In the genomic region with DNA sequence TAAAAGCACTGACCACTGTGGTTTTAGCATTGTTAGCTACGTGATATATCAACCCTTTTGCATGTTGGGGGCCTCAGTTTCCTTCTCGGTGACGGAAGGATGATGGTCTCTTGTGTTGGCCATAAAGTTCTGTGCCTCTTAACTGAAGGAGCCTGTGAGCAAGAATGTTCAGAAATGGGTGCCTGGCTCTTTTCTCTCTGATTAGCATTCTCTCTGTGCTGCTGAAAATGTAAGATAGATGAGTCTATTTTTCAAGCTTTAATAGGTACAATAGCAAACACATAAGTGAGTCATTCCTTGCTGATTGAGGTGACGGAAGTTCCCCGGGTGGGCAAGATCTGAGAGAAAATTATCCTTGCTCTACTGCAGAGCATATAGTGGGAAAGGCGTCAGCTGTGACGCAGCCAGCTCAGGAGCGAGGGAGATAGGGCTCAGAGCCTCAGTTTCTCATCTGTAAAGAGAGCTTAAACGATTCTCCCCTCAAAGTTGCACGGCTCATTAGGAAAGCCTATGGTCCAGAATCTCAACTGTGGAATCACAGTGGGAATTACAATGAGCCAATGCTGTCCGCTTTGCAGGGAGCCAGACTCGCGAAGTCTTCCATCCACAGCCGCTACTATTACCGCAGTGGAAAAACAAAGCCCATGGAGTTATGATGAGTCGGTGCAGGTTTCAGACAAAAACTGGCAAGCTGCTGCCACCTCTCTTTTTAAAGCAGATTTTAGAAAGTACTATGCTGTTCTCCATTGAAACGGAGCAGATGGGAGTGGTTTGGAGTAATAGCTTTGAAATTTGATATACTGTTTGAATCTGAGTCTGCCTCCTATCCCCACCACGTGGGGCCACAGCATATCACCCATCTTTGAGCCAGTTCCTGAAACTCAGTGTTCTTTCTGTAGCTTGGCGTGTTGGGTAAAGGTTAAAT, we compare ENCODE assay signal across 10 mouse cellular contexts. TPM values are rescaled to one million over a fixed set of nuclear protein-coding genes. Genes with fewer than 3 reads are reported as not detected.
A peak's percentile ranks its signal among the peaks of the same experiment; 100 is the strongest.
DNase-seq lines count a peak whose midpoint lies in the region; ATAC-seq and TF ChIP-seq lines count a peak whose summit lies in the region.
"Had no signal": no experiment of that assay in that cellular context is flagged by ENCODE, and none has a peak within 500 bp of the region (broad histone marks: within the 10 kb centered on the region; RNA-seq: fewer than 3 reads in every experiment).

No protein-coding gene starts in this region.

- H3K27ac ChIP-seq in heart, embryonic 15.5 days = no peak overlapping the region
- no peak overlapping the region for H3K27ac ChIP-seq in embryonic facial prominence, embryonic 15.5 days (replicated peaks)
- no peak overlapping the region for H3K27ac ChIP-seq in limb, embryonic 15.5 days

- no peak for ATAC-seq in heart, embryonic 15.5 days (replicated peaks; ENCODE audit: insufficient number of reproducible peaks, insufficient read depth, low FRiP score, low read depth)
- ATAC-seq in embryonic facial prominence, embryonic 15.5 days (ENCODE audit: insufficient number of reproducible peaks, low FRiP score, low TSS enrichment, low read depth) = no peak
- no peak for ATAC-seq in limb, embryonic 15.5 days (ENCODE audit: insufficient number of reproducible peaks, low FRiP score, low TSS enrichment, low read depth)
- ATAC-seq in inflammation-experienced regulatory T-cells, adult 6 months = no peak

- no peak overlapping the region for H3K9ac ChIP-seq in heart, embryonic 15.5 days
- H3K9ac ChIP-seq in embryonic facial prominence, embryonic 15.5 days = no peak overlapping the region
- H3K9ac ChIP-seq in limb, embryonic 15.5 days = no peak overlapping the region

- no peak for DNase-seq in heart, postnatal 10 days
- DNase-seq in urinary bladder, postnatal 14 days (ENCODE audit: low spot score) = no peak
- DNase-seq in liver = no peak

- H3K27me3 ChIP-seq in heart, embryonic 15.5 days = no peaks in the 10 kb centered on the region
- no peaks in the 10 kb centered on the region for H3K27me3 ChIP-seq in C2C12 (ENCODE audit: control insufficient read depth, insufficient read depth, insufficient read length)
- H3K27me3 ChIP-seq in embryonic facial prominence, embryonic 15.5 days = no peaks in the 10 kb centered on the region
- H3K27me3 ChIP-seq in limb, embryonic 15.5 days = no peaks in the 10 kb centered on the region

- no peaks in the 10 kb centered on the region for H3K79me2 ChIP-seq in C2C12 (ENCODE audit: control insufficient read depth, insufficient read depth)

- 58% methylated on average over 19 of the region's 19 CpGs for WGBS in heart, embryonic 15.5 days
- 34% methylated on average over 19 of the region's 19 CpGs for WGBS in embryonic facial prominence, embryonic 15.5 days
- 32% methylated on average over 19 of the region's 19 CpGs for WGBS in limb, embryonic 15.5 days

- no peaks in the 10 kb centered on the region for H3K9me3 ChIP-seq in heart, embryonic 15.5 days (replicated peaks)
- no peaks in the 10 kb centered on the region for H3K9me3 ChIP-seq in embryonic facial prominence, embryonic 15.5 days (replicated peaks)
- H3K9me3 ChIP-seq in limb, embryonic 15.5 days = no peaks in the 10 kb centered on the region

- H3ac ChIP-seq in C2C12 (ENCODE audit: control insufficient read depth, insufficient read length, low read depth) = no peak overlapping the region

- H3K4me2 ChIP-seq in heart, embryonic 15.5 days = peak overlapping the region; percentile 29
- H3K4me2 ChIP-seq in embryonic facial prominence, embryonic 15.5 days (replicated peaks) = peak overlapping the region; percentile 44
- peak overlapping the region; percentile 43 for H3K4me2 ChIP-seq in limb, embryonic 15.5 days

- 0 out of 2 replicates have a peak, but pooled peaks cover 4% of the 10 kb centered on the region for H3K4me1 ChIP-seq in heart, embryonic 15.5 days (replicated peaks)
- H3K4me1 ChIP-seq in embryonic facial prominence, embryonic 15.5 days = 0 out of 2 replicates have a peak, but pooled peaks cover 6% of the 10 kb centered on the region
- H3K4me1 ChIP-seq in limb, embryonic 15.5 days = peaks cover 9% of the 10 kb centered on the region

- no peaks in the 10 kb centered on the region for H3K79me3 ChIP-seq in C2C12 (ENCODE audit: low read depth)

- intact Hi-C loops in heart, postnatal 10 days (cut with DNase I) = no loop called here

- H3K36me3 ChIP-seq in heart, embryonic 15.5 days = no peaks in the 10 kb centered on the region
- no peaks in the 10 kb centered on the region for H3K36me3 ChIP-seq in C2C12 (ENCODE audit: control insufficient read depth, insufficient read depth)
- H3K36me3 ChIP-seq in embryonic facial prominence, embryonic 15.5 days = no peaks in the 10 kb centered on the region
- no peaks in the 10 kb centered on the region for H3K36me3 ChIP-seq in limb, embryonic 15.5 days

- 0 out of 2 replicates have a peak overlapping the region, but pooled peaks have one; percentile 2 for H3K4me3 ChIP-seq in heart, embryonic 15.5 days
- H3K4me3 ChIP-seq in C2C12 (ENCODE audit: insufficient read depth, poor library complexity, severe bottlenecking) = no peak overlapping the region
- H3K4me3 ChIP-seq in embryonic facial prominence, embryonic 15.5 days (replicated peaks) = peak overlapping the region; percentile 19
- H3K4me3 ChIP-seq in limb, embryonic 15.5 days = peak overlapping the region; percentile 22

- TF ChIP-seq CTCF in C2C12 (IDR thresholded peaks at IDR 0.05; ENCODE audit: control insufficient read depth, insufficient read depth, insufficient read length) = no peak

TF ChIP-seq in C2C12, 6 proteins besides CTCF, POLR2A, EP300 and RAD21:
- TF ChIP-seq USF1 (IDR thresholded peaks at IDR 0.05; ENCODE audit: low read depth) (peak; percentile 38), MAX (IDR thresholded peaks at IDR 0.05) (no peak)

RNA-seq across cellular contexts. Expression of a gene that starts 15.5 kb away (rescaled TPM):
- not detected in 2 replicates for polyA plus RNA-seq in heart, embryonic 15.5 days (2015; fragmentation: Nextera tagmentation; extraction: Ambion mirVana)
- under 1 TPM in 1 of 2 experiments, not detected in 1; 0.32 TPM for total RNA-seq in heart, postnatal 10 days (2021)
- not detected for polyA plus RNA-seq in C2C12 (2012; fragmentation: generic; extraction: Trizol)
- polyA plus RNA-seq in embryonic facial prominence, embryonic 15.5 days (2015; fragmentation: Nextera tagmentation; extraction: Ambion mirVana) = 6.4 and 11.1 TPM in 2 replicates
- 0.19 TPM in 1 of 2 replicates, not detected in the other for polyA plus RNA-seq in limb, embryonic 15.5 days (2015; fragmentation: Nextera tagmentation; extraction: Ambion mirVana)
- polyA plus RNA-seq in inflammation-experienced regulatory T-cells, adult 6 months (2017; shearing (Covaris generic)) = not detected
- total RNA-seq: common myeloid progenitor, adult 5-6 weeks had no signal
- polyA plus RNA-seq: small intestine, adult 2 months had no signal
